Comparison of ENCODE assay signal across 33 mouse cellular contexts in genomic region chr1:141884356-141884755, GRCm38 (mm10).
DNase-seq lines count a peak whose midpoint lies in the region; ATAC-seq lines count a peak whose summit lies in the region.
"Had no signal": no experiment of that assay in that cellular context is flagged by ENCODE, and none has a peak within 500 bp of the region (broad histone marks: within the 10 kb centered on the region; RNA-seq: fewer than 3 reads in every experiment).

No protein-coding gene starts in this region.

- H3K9me3 ChIP-seq in forebrain, embryonic 15.5 days = no peaks in the 10 kb centered on the region
- H3K9me3 ChIP-seq: embryonic facial prominence, embryonic 12.5 days; forebrain, embryonic 10.5 days; heart, embryonic 13.5 days; hindbrain, embryonic 12.5 days; limb, embryonic 10.5 days; limb, embryonic 15.5 days; megakaryocyte, embryonic 14.5 days; midbrain, embryonic 13.5 days; neural tube, embryonic 15.5 days had no signal

- peak; percentile 53 for DNase-seq in heart, adult 11 months
- DNase-seq in heart, postnatal 4 days = no peak
- peak; percentile 17 for DNase-seq in thymus, postnatal 14 days
- DNase-seq in thymus, postnatal 25 days = no peak
- DNase-seq in induced T-regulatory cell, adult 2 months (ENCODE audit: low read depth) = peak; percentile 43
- no peak for DNase-seq in layer of hippocampus, adult 11-12 months (ENCODE audit: low spot score)
- DNase-seq: adrenal gland, adult 2 months; cerebellum, adult 2 months; cerebellum, postnatal 14 days; embryo, embryonic 11 days; gastrocnemius, adult 2 months; heart, postnatal 14 days; kidney, adult 9 months; kidney, postnatal 10 days; layer of hippocampus, adult 9-11 months; lung, embryonic 14.5 days; right cerebral cortex, postnatal 25 days had no signal

- no peaks in the 10 kb centered on the region for H3K36me3 ChIP-seq in forebrain, embryonic 15.5 days
- H3K36me3 ChIP-seq: embryonic facial prominence, embryonic 12.5 days; forebrain, embryonic 10.5 days; heart, embryonic 13.5 days; hindbrain, embryonic 12.5 days; limb, embryonic 10.5 days; limb, embryonic 15.5 days; midbrain, embryonic 13.5 days; neural tube, embryonic 15.5 days had no signal

- H3K4me2 ChIP-seq in forebrain, embryonic 15.5 days (replicated peaks) = no peak overlapping the region
- H3K4me2 ChIP-seq: embryonic facial prominence, embryonic 12.5 days; heart, embryonic 13.5 days; hindbrain, embryonic 12.5 days; limb, embryonic 15.5 days; lung, embryonic 14.5 days; midbrain, embryonic 13.5 days; neural tube, embryonic 15.5 days had no signal

- H3K9ac ChIP-seq in forebrain, embryonic 15.5 days (replicated peaks) = no peak overlapping the region
- H3K9ac ChIP-seq: embryonic facial prominence, embryonic 12.5 days; heart, embryonic 13.5 days; hindbrain, embryonic 12.5 days; limb, embryonic 15.5 days; liver, embryonic 14.5 days; lung, embryonic 14.5 days; midbrain, embryonic 13.5 days; neural tube, embryonic 15.5 days had no signal

- peak; percentile 16; the same call in 1 of the 2 replicates for ATAC-seq in neutrophil, adult 5-6 weeks (ENCODE audit: extremely low read depth, insufficient number of reproducible peaks, low FRiP score, poor library complexity, severe bottlenecking)
- ATAC-seq in forebrain, embryonic 15.5 days (replicated peaks) = no peak
- ATAC-seq: forebrain, embryonic 16.5 days; hindbrain, postnatal 0 days; intestine, postnatal 0 days; midbrain, embryonic 13.5 days had no signal

- no peak overlapping the region for H3K27ac ChIP-seq in forebrain, embryonic 15.5 days (replicated peaks)
- H3K27ac ChIP-seq: embryonic facial prominence, embryonic 12.5 days; forebrain, embryonic 10.5 days; gastrocnemius, adult 2 months; heart, embryonic 13.5 days; hindbrain, embryonic 12.5 days; hindbrain, postnatal 0 days; limb, embryonic 10.5 days; limb, embryonic 15.5 days; liver, embryonic 14.5 days; midbrain, embryonic 13.5 days; neural tube, embryonic 15.5 days; stomach, postnatal 0 days had no signal

- H3K4me1 ChIP-seq in forebrain, embryonic 15.5 days = no peaks in the 10 kb centered on the region
- H3K4me1 ChIP-seq: embryonic facial prominence, embryonic 12.5 days; forebrain, embryonic 10.5 days; heart, embryonic 13.5 days; hindbrain, embryonic 12.5 days; limb, embryonic 10.5 days; limb, embryonic 15.5 days; megakaryocyte, embryonic 14.5 days; midbrain, embryonic 13.5 days; neural tube, embryonic 15.5 days had no signal

- H3K4me3 ChIP-seq in forebrain, embryonic 15.5 days = no peak overlapping the region
- H3K4me3 ChIP-seq: embryonic facial prominence, embryonic 12.5 days; forebrain, embryonic 10.5 days; gastrocnemius, adult 2 months; heart, embryonic 13.5 days; hindbrain, embryonic 12.5 days; limb, embryonic 10.5 days; limb, embryonic 15.5 days; megakaryocyte, embryonic 14.5 days; midbrain, embryonic 13.5 days; neural tube, embryonic 15.5 days had no signal

- 88% methylated on average over 4 of the region's 4 CpGs for WGBS in forebrain, embryonic 15.5 days

- no peaks in the 10 kb centered on the region for H3K27me3 ChIP-seq in forebrain, embryonic 15.5 days
- H3K27me3 ChIP-seq: embryonic facial prominence, embryonic 12.5 days; heart, embryonic 13.5 days; hindbrain, embryonic 12.5 days; limb, embryonic 15.5 days; megakaryocyte, embryonic 14.5 days; midbrain, embryonic 13.5 days; neural tube, embryonic 15.5 days had no signal

Comparison
In these comparisons a context has a peak if more than half of its experiments do, and no peak if none do; other contexts are left out.
1. DNase-seq: peak in heart, adult 11 months (single experiment), thymus, postnatal 14 days (single experiment) and induced T-regulatory cell, adult 2 months (single experiment); none in heart, postnatal 4 days (single experiment), thymus, postnatal 25 days (single experiment) and layer of hippocampus, adult 11-12 months (single experiment).